Mouse (Mus musculus) thymus, postnatal 14 days (tissue): ENCODE results near the gene Cyp19a1.

Experiments
- DNase-seq: peaks from one replicate; pipeline ENCODE4 v3.0.0; 2021

Gene Cyp19a1

DNA sequence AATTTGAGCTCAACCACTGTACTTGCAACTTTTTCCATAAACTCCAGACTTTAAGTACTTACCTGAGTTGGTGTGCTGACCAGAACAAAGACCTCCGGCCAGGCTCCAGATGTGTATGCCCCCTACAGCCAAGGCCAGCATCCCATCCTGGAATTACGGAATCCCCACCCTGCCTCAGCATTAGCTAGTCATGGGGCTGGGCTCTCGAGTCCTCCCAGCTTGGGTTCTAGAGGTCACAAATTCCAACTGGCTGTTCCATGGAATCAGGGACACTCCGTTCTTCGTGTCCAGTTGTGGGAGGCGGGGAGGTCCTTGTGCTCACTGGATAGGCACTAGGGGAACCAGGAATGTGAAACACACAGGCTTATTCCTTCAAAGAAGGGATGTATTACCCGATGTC, at the start of gene Cyp19a1:
Gene Cyp19a1 (minus strand): TSS at position 101 of the 400 bp plus-strand sequence.
- DNase-seq = no peak

DNA sequence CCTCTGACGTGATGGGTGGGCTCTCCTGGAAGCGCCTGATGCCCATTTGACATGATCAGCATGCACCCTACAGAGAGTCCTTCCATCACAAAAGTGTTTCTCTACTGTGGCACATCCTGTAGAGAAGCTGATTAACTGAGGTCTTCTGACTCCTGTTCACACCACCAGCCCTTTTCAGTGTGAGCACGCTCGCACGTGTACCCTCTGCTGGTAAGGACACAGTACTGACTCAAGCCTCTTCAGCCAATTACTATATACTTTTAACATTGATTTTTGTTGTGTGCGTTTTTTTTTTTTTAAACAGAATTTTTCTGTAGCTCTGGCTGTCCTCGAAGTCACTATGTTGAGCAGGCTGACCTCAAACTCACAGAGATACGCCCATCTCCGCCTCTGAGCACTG, 48.5 kb upstream of the Cyp19a1 start:
- no peak for DNase-seq

DNA sequence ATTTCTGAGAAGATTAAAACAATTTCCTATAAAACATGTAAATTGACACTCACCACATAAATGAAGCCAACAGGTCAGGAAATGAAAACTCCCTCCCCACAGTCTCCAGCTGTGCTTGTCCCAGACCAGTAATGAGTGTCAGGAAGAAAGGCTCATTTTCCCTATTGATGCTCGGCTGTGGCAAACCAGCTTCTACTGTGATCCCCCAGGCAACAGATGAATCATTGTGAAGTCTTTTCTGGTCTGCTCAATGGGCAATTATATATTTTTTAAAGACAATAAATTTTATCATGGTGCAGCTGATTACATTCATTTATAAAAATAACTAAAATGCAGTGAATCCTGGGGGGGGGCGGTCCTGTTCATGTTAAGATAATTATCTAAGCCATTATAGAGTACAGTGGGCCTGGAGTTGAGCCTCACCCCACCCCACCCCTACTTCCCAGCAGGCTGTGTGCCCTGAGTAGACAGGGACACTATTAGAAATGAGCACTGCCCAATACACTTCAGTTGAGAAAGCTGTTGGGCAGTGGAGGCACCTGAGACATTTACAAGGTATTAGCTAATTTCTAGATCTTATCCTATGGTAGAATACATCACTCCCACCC, 40.9 kb upstream of the Cyp19a1 start:
- DNase-seq = no peak

DNA sequence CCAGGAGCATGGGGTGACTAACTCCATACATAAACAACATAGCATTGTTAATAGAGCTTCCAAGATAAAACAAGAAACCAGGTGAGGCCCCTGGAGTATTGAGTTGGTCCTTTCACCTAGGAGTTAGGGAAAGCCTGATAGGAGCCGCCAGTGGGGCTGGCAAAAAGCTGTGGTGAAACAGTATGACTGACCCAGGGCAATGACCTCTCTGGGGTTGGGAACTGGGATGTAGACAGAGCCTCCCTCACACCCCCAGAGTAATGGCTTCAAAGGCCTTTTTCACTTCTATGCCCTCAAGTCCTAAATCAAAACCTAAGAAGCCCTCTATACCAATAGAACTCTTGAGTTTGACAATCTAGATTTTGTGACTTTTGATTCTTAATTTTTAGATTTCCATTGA, 40.3 kb upstream of the Cyp19a1 start:
- DNase-seq = no peak

DNA sequence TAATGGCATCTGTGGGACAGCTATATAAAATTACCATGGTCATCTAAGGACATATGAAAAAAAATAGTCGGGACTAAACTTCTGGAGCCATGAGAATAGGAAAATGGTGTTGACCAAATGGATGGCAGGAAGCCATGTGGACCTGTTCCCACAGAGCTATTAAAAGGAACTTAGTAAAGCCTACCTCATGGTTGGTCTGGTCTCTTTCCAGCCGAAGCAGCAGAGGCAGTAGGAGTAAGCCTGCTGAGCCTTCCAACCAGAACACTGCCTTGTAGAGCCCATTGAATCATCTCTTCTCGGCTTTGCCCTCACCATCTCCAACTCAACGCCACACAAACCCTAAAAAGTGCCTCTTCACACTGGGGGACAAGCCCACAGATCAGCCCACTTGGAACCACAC, 33.3 kb upstream of the Cyp19a1 start:
- no peak for DNase-seq

DNA sequence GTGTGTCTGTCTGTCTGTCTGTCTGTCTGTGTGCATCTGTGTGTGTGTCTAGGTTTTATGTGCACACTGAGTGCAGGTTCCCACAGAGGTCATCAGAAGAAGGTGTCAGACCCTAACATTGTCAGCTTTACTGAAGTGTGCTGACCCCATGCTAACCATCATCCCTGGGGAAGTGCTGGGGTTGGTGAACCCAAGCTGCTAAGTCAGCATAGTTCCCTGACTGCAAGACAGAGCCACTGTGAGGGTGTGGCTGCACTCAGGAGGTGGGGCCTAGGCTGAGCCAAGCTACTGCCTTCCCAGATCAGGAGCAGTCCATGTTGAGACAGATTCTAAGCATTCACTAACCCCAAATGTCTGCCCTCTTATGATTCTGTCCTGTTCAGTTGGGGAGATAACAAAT, 31.9 kb upstream of the Cyp19a1 start:
- no peak for DNase-seq

DNA sequence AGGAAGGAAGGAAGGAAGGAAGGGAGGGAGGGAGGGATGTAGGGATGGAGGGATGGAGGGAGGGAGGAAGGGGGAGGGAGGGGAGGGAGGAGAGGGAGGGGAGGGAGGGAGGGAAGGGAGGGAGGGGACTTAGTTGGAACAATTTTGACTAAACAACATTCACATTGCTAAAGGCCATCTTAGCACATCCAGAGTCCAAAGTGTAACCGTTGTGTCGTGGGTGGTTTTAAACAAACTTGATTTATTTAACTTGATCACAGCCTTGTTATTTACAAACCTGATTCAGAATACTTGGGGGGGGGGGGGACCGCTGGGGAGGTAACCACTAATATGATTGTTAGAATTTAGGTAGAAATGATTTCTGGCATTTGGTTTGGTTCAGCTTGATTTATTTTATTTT, 31.5 kb upstream of the Cyp19a1 start:
- DNase-seq = no peak

DNA sequence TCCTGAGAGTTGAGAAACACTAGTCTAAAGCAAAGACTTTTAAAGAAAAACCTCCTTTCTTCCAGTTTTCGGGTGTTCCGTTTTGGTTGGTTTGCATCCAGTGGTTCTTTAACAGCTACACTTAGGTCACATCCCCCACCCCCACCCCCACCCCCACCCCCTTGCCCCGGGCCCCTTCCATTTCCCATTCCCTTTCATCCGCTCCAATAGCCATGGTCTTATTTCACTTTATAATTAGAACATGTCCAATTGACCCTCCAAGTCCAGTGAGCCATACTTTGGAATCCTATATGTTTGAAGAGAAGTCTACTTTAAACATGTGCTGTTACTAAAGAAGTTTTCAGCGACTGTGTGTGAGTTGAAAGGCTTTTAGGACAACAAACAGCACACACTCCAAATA, 19.9 kb upstream of the Cyp19a1 start:
- no peak for DNase-seq

DNA sequence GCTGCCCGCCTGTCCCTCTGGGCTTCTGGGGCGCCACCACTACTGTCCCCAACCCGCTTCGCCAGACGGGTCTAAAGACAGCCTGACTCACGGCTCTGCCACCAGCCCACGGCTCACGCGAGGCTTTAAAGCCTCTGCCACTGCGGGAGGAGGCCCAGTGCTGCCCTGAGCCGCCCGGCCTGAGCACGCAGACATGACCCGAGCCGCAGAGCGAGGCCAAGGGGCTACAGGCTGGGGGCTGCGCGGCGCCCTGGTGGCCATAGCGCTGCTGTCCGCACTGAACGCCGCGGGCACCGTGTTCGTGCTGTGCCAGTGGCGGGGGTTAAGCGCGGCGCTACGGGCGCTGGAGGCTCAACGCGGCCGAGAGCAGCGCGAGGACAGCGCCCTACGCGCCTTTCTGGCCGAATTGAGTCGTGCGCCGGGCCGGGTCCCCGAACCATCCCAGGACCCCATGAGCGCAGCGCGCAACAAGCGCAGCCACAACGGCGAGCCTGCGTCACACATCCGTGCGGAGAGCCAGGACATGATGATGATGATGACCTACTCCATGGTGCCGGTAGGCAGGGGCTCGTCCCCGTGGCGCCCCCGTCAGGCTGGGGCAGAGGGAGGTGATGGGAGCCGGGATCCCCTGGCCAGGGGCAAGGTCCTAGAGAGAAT, 18.5 kb upstream of the Cyp19a1 start, which contains the start of gene Gldn:
Gene Gldn (plus strand): TSS at position 156 of the 657 bp plus-strand sequence.
- DNase-seq = no peak

DNA sequence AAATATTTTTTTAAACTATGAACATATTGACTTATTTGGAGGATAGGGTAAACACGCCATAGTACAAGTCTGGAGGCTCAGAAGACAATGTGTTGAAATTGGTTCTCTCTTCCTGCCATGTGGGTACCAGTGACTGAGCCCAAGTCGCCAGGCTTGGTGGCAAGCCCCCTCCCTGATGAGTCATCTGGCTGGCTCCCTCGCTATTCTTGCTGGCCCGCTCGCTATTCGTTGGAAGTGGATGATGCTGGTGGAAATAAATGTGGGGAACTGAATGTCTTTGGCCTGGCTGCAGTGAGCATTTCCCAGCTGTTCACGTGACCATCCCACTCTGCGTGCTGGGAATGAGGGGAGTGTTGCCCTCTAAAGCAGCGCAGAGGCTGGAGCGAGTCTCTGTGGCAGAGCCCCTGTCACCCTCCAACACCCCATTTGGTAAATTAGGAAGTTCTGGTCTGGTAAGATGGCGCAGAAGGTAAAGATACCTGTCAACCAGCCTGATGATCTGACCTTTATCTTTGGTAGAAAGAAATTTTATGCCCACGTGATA, 11.2 kb upstream of the Cyp19a1 start:
- no peak for DNase-seq

DNA sequence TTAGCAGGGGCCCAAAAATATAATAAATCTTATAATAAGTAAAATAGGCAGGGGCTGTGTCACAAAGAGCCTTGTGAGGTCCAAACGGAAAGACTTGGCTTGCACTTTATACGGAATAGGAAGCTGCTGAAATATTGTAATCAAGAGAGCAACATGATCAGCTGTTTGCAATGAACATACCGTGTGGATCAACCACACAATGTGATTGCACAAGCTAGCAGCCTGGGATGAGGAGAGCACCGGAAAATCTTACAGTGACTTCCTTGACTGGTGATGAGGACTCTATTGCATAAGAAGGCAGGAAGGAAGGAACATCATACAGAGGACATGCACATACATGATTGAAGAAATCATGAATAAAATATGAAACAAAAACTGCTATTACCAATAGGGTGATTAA, 7.4 kb upstream of the Cyp19a1 start:
- no peak for DNase-seq

DNA sequence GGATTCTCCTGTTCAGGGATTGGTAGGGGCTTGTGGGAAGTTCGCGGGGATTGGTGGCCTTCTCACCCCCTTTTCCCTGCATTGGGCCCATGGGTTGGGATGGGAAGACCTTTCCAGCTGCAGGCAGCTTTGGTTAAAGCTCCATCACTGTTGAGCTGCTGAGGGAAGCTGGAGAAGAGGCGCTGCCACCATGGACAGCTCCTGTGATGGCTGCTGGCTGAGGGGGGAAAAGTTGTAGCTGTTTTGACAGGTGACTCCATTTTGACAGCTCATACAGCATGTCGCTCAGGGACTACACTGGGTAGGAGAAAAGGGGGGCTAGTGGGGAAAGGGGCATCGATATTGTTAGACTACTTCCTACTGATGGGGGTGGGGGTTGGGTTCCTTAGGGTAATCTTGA, 3.0 kb upstream of the Cyp19a1 start:
- no peak for DNase-seq

DNA sequence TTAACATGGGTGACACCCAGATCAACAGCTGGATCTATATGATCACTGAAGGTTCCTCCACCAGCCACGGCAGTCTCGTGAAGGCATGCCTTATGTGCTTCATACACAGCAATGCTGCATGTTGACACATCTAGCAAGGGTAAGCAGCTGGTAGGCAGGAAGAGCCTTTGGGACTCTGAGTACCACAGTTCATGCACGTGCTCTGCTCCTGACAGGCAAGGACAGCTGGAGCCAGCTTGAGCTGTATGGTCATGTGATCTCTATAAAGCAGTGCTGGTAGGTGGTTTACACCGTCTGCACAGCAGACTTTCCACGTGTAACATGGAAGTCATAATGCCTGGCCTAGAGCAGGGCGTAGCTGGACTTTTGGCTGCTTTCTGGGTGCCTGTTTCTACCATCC, 2.1 kb upstream of the Cyp19a1 start:
- no peak for DNase-seq

DNA sequence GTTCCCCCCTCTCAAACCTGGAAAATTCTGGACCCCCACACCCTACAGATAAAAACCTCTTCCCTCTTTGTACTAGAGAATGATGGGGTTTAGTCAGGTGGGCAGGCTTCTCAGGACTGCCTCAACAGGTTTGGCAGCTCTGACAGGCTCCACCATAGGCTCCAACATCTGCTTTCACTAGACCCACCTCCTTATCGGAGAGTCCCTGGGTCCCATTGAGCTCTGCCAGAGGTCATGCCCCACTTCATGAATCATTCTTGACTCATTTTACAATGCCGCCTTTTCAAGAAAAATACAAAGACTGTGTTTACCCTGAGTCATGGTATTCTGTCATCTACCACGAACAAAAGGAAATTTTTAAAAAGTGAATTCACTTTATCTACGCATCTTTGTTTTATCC, 3.2 kb downstream of the Cyp19a1 start:
- no peak for DNase-seq

DNA sequence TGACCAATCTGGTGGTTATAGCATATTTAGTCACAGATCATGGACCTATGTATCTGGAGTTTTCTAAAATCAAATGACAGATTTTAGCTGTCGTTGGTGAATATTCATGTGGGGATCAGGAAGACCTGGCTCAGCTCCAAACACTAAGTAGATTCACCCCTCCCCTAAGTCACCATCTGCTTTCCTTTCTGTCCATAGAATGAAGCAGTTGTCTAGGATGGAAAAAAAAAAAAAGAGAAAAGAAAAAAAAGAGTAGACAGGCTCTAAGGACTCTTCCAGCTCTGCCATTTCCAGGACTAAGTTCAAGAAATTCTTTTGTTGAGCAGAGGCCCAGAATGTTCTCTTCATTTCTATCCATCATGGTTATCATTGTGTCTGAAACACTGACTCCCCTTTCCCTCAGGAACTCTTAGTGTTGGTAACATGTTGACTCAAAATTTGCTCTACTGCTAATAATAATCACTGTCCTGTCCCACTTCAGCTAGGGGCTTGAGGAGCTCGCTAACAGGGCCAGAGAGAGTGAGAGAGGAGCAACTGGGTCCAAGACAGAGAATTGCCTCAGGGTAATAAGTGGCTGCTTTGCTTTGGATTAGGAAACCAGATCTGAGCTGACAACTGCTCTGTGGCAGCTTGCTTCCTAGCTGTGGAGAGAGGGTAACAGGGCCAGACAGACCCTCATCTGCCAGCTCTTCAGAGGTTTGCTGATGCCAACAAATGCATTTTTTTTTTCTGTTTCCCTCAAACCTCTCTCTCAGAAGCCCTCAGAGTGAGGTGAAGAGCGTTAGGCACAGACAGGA, 22.8 kb downstream of the Cyp19a1 start:
- DNase-seq = no peak

DNA sequence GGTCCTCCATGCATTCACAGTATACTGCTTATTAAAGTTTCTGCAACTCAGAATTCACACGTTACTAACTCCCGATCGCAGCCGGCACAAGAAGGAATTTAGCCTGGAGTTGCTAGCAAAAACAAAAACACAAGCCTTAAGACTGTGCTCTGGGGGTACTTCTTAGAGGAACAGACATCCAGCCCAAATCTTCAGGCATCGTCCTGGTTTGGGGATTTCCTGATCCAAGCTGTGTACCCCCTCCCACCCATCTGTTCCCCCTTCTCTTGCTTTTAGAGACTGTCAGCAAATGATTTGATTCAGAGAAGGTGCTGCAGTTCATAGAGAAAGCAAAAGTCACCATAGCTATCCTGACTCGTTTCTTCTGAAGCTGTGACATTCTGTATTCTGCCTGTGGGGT, 40.3 kb downstream of the Cyp19a1 start:
- DNase-seq = no peak

DNA sequence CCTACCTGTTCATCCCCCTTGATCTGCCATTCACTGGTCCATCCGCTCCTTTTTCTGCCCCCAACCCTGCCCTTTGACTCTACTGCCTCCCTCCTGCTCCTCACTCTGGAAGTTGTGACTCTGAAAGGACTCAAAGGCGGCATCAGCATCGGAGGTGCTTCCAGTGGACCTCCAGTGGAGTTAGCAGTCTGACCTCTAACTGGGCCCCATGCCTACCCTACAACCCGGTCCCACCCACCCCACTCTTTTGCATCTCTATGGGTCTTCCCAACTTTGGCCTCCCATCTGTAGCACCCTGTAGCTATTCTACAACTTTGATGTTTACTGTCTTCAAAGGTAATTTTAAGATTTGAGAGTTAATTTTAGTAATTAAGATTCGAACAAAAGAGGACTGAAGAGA, 51.4 kb downstream of the Cyp19a1 start:
- DNase-seq = no peak

DNA sequence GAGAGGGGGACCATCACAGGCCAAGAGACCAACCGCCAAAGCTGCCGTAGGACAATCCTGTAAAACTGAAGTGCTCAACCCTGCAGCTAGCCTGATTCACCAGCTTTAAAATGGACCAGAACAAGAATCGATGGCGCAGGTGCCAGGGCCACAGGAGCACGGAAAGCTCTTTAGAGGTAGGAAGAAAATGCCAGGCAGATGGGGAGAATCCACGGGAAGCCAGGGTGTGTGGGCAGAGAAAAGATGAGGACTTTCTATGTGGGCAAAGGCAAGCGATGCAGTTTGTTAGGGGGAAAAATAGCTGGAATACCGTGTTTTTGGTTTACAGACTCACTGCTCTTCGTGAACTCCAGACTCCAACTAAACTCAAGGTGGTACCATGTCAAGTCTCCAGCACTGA, 53.0 kb downstream of the Cyp19a1 start:
- DNase-seq = no peak

DNA sequence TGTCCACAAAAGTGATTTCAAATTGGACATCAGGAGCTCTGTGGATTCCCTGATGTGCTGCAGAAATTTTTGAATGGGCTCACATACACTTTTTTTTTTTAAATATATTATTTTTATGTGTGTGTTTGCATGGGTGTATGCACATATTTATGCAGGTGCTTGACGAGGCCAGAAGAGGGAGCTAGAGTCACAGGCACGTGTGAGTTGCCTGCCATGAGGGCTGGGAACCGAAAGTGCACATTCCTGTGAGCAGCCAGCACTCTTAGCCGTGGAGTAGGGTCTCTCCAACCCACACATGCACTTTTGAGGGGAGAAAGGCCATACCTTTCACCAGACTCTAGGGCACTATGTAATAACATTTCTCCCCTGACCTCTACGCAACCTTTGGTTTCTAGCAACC, 73.1 kb downstream of the Cyp19a1 start:
- DNase-seq = no peak

DNA sequence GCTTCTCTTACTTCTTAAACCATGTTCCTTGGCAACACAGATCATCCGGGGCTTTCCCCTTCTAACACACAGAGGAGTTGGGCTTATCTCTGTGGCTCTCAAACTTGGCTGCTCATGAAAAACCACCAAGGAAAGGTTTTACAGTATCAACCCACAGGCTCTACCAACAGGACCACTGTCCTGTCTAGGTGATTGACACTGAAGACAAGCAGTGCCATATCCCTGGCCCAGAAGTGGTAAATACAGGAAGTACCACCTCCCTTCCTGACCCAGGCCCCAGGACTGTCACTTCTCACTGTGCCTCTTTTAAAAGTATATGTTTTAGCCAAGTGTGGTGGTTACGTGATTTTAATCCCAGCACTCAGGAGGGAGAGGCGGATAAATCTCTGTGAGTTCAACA, 76.5 kb downstream of the Cyp19a1 start:
- no peak for DNase-seq

DNA sequence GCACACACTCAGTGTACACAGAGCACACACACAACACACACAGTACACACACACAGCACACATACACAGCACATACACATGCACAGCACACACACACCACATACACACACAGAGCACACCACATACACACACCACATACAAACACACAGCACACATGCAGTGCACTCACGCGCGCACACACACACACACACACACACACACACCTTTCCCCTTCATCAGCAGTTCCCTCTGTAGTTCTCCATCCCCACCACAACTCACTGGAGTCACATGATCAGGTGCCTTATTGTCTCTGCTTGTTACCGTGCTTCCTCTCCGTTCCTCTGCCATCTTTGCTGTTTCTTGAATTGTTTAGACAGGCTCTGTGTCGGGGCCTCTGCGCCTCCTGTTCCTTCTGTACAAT, 85.4 kb downstream of the Cyp19a1 start:
- no peak for DNase-seq

DNA sequence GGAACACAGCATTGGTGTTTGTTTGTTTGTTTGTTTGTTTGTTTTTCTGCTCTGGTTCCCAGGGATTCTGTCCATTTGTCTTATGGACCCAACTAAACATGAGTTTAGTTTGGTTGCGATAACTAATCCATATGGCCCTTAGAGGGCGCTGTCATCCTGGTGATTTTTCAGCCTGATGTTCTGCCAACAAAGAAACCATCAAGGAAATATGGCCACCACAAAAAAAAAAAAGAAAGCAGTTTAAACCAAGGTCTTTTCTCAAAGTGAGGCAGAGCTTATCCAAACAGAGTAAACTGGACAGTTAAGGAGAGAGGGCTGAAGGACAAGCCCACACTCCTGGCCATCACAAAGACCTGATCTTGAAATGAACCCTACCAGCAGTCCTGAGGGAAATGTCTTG, 86.6 kb downstream of the Cyp19a1 start:
- DNase-seq = no peak

DNA sequence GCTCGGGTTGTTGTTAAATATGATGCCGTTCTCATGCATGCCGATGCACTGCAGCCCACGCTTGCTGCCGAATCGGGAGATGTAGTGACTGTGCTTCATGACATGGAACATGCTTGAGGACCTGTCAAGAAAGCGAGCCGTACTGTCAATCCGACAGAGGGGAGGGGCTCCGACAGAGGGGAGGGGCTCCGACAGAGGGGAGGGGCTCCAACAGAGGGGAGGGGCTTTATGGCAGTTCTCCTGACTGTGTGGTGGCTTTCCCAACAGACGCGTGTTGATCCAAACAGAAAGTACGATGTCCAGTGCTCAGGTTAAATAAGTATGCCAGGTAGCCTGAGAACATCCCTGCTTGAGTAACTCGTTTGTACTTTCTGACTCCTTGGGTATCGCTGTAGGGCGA, 87.7 kb downstream of the Cyp19a1 start:
- DNase-seq = no peak

DNA sequence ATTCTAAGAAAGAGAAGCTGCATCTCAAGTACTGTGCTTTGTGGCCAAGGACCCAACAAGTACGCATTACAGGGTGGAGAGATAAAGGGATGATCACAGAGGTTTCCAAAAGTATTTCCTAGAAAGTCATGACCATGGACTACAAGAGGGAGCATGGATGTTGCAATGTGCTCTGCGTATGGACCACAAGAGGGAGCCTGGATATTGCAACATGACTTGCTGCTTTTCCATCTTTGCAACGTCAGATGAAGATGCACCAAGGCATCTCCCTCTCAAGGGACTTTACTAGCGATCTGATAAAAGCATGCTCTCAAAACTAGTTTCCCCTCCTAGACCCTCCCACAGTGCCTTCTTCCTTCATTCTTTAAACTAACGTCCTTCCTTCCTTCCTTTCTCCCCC, 98.4 kb downstream of the Cyp19a1 start:
- no peak for DNase-seq
